ENCODE assay signal across 7 mouse cellular contexts in genomic region chr1:64736681-64737501, GRCm38 (mm10). TPM values are rescaled to one million over a fixed set of nuclear protein-coding genes. Genes with fewer than 3 reads are reported as not detected.
DNase-seq lines count a peak whose midpoint lies in the region; ATAC-seq lines count a peak whose summit lies in the region.

No protein-coding gene starts in this region.

- ATAC-seq in embryonic facial prominence, embryonic 13.5 days (ENCODE audit: insufficient number of reproducible peaks, insufficient read depth, low FRiP score, low TSS enrichment, low read depth), result no peak
- ATAC-seq in hindbrain, embryonic 14.5 days (ENCODE audit: low FRiP score), result no peak; the same call in 1 of the 2 replicates

- peak overlapping the region; percentile 69 for H3K4me3 ChIP-seq in embryonic facial prominence, embryonic 13.5 days
- peak overlapping the region; percentile 60 for H3K4me3 ChIP-seq in hindbrain, embryonic 14.5 days (replicated peaks; ENCODE audit: low read length)
- H3K4me3 ChIP-seq in macrophage (ENCODE audit: inconsistent target), result peak overlapping the region; percentile 63

- peaks cover 67% of the 10 kb centered on the region for H3K27me3 ChIP-seq in embryonic facial prominence, embryonic 13.5 days
- H3K27me3 ChIP-seq in hindbrain, embryonic 14.5 days (ENCODE audit: control insufficient read depth, insufficient read depth, low read length), result peaks cover 68% of the 10 kb centered on the region

- peaks cover 40% of the 10 kb centered on the region for H3K4me1 ChIP-seq in embryonic facial prominence, embryonic 13.5 days
- peaks cover 27% of the 10 kb centered on the region for H3K4me1 ChIP-seq in hindbrain, embryonic 14.5 days (replicated peaks; ENCODE audit: control insufficient read depth, insufficient read depth, low read length)

- 0 out of 2 replicates have a peak, but pooled peaks cover 8% of the 10 kb centered on the region for H3K36me3 ChIP-seq in embryonic facial prominence, embryonic 13.5 days
- H3K36me3 ChIP-seq in hindbrain, embryonic 14.5 days (replicated peaks; ENCODE audit: control insufficient read depth, insufficient read depth), result no peaks in the 10 kb centered on the region
- H3K36me3 ChIP-seq in macrophage (ENCODE audit: inconsistent target), result no peaks in the 10 kb centered on the region

- peak overlapping the region; percentile 95 for H3K4me2 ChIP-seq in embryonic facial prominence, embryonic 13.5 days
- peak overlapping the region; percentile 98 for H3K4me2 ChIP-seq in hindbrain, embryonic 14.5 days (replicated peaks)

- H3K79me2 ChIP-seq in macrophage (ENCODE audit: inconsistent target), result peaks cover 5% of the 10 kb centered on the region; the same call in 1 of the 2 replicates

- H3K9me3 ChIP-seq in embryonic facial prominence, embryonic 13.5 days, result no peaks in the 10 kb centered on the region
- H3K9me3 ChIP-seq in hindbrain, embryonic 14.5 days (ENCODE audit: control insufficient read depth, low read length), result no peaks in the 10 kb centered on the region

- under 1% methylated on average over 56 of the region's 56 CpGs for WGBS in embryonic facial prominence, embryonic 13.5 days
- WGBS in hindbrain, embryonic 14.5 days, result under 1% methylated on average over 53 of the region's 56 CpGs
- WGBS in macrophage (ENCODE audit: missing documents), result 2% methylated on average over 52 of the region's 56 CpGs

- H3K9ac ChIP-seq in embryonic facial prominence, embryonic 13.5 days, result peak overlapping the region; percentile 76
- H3K9ac ChIP-seq in hindbrain, embryonic 14.5 days, result peak overlapping the region; percentile 54

- peak overlapping the region; percentile 68; the same call in 1 of the 2 replicates for H3K27ac ChIP-seq in embryonic facial prominence, embryonic 13.5 days
- H3K27ac ChIP-seq in hindbrain, embryonic 14.5 days, result no peak overlapping the region
- H3K27ac ChIP-seq in macrophage, result no peak overlapping the region

- DNase-seq in right cerebral cortex, postnatal 4 days, result peak; percentile 9
- DNase-seq in right cerebral cortex, postnatal 36 days (ENCODE audit: low spot score in 2 of 2), result no peak
- DNase-seq in adrenal gland, postnatal 14 days, result peak; percentile 72
- DNase-seq in hindbrain, embryonic 14.5 days (ENCODE audit: low spot score), result no peak
- DNase-seq in layer of hippocampus, adult 18-20 months (ENCODE audit: low spot score in 2 of 2), result no peak

RNA-seq across cellular contexts. Expression of gene Fzd5, which starts 0.7 kb away (rescaled TPM):
- 12.8 and 14.4 TPM in 2 replicates for total RNA-seq in adrenal gland, postnatal 14 days (2021)
- 1.1 and 2.0 TPM in 2 replicates for polyA plus RNA-seq in embryonic facial prominence, embryonic 13.5 days (2015; fragmentation: Nextera tagmentation; extraction: Ambion mirVana)
- 0.23 and 0.29 TPM in 2 replicates for polyA plus RNA-seq in hindbrain, embryonic 14.5 days (2014; fragmentation: Nextera tagmentation; extraction: Ambion mirVana)
- 10 to 100 TPM in 5 of 26 experiments, 1 to 10 TPM in 21; 3.1 to 16.1 (median 5.3) TPM for total RNA-seq in macrophage (2018; cell fraction: chromatin; rRNA removed)
- total RNA-seq in macrophage (2018; cell fraction: cytosol; rRNA removed), result 10 to 100 TPM in 6 of 26 experiments, 1 to 10 TPM in 20; 3.6 to 20.8 (median 7.0) TPM
- total RNA-seq in macrophage (2018; cell fraction: nucleus; rRNA removed), result 10 to 100 TPM in 20 of 26 experiments, 1 to 10 TPM in 6; 8.1 to 32.1 (median 12.2) TPM
- polyA plus RNA-seq in macrophage (2018), result 2.5 to 4.4 TPM (median 3.1 TPM) in 3 replicates
- total RNA-seq in layer of hippocampus, adult 18-20 months (2021), result 1 to 10 TPM; 1.0 to 1.3 TPM

RNA-seq across cellular contexts. Expression of gene Ccnyl1, which starts 46.6 kb away (rescaled TPM):
- total RNA-seq in adrenal gland, postnatal 14 days (2021), result 22.7 and 24.0 TPM in 2 replicates
- polyA plus RNA-seq in embryonic facial prominence, embryonic 13.5 days (2015; fragmentation: Nextera tagmentation; extraction: Ambion mirVana), result 5.5 and 5.6 TPM in 2 replicates
- 7.0 and 7.6 TPM in 2 replicates for polyA plus RNA-seq in hindbrain, embryonic 14.5 days (2014; fragmentation: Nextera tagmentation; extraction: Ambion mirVana)
- 10 to 100 TPM; 24.5 to 85.4 (median 50.8) TPM for total RNA-seq in macrophage (2018; cell fraction: chromatin; rRNA removed)
- 10 to 100 TPM in 19 of 26 experiments, 1 to 10 TPM in 7; 7.4 to 27.8 (median 11.9) TPM for total RNA-seq in macrophage (2018; cell fraction: cytosol; rRNA removed)
- total RNA-seq in macrophage (2018; cell fraction: nucleus; rRNA removed), result 10 to 100 TPM; 21.8 to 90.2 (median 33.1) TPM
- 8.3 to 14.0 TPM (median 12.2 TPM) in 3 replicates for polyA plus RNA-seq in macrophage (2018)
- total RNA-seq in layer of hippocampus, adult 18-20 months (2021), result 10 to 100 TPM; 12.9 to 13.2 TPM

Comparison
In these comparisons a context has a peak if more than half of its experiments do, and no peak if none do; other contexts are left out.
1. DNase-seq: peak in right cerebral cortex, postnatal 4 days (single experiment) and adrenal gland, postnatal 14 days (single experiment); none in right cerebral cortex, postnatal 36 days (0 of 2), hindbrain, embryonic 14.5 days (single experiment) and layer of hippocampus, adult 18-20 months (0 of 2).
2. Peak in every context shown above with its lines, with median percentiles within 50 percentile points of each other: H3K4me3 ChIP-seq.